ENCODE assay signal across 10 mouse cellular contexts in genomic region chr5:64365187-64366066, GRCm38 (mm10).
DNase-seq lines count a peak whose midpoint lies in the region; ATAC-seq and TF ChIP-seq lines count a peak whose summit lies in the region.
"Had no signal": no experiment of that assay in that cellular context is flagged by ENCODE, and none has a peak within 500 bp of the region (broad histone marks: within the 10 kb centered on the region; RNA-seq: fewer than 3 reads in every experiment).

No protein-coding gene starts in this region.

- CTCF ChIA-PET in Patski (lab: Charles Lee) = interaction anchor here (0.6 to 1.8 kb wide), 10 partner anchors 8 to 602 kb away, joined by 3 to 5 read pairs (median 4); no protein-coding TSS in a partner anchor

- H3K4me2 ChIP-seq in liver, embryonic 12.5 days = peak overlapping the region; percentile 29; the same call in 1 of the 2 replicates
- H3K4me2 ChIP-seq in liver, postnatal 0 days (ENCODE audit: low read depth, low read length) = no peak overlapping the region
- no peak overlapping the region for H3K4me2 ChIP-seq in limb, embryonic 14.5 days (replicated peaks; ENCODE audit: low read depth, low read length, severe bottlenecking)

- H3K36me3 ChIP-seq in liver, embryonic 12.5 days = no peaks in the 10 kb centered on the region
- no peaks in the 10 kb centered on the region for H3K36me3 ChIP-seq in liver, postnatal 0 days (replicated peaks; ENCODE audit: insufficient read depth, low read length)
- H3K36me3 ChIP-seq in limb, embryonic 14.5 days (ENCODE audit: control insufficient read depth, insufficient read depth, low read length) = no peaks in the 10 kb centered on the region

- no peak for TF ChIP-seq EP300 in liver, postnatal 0 days (IDR thresholded peaks at IDR 0.05; ENCODE audit: low read depth)

- DNase-seq in heart, adult 11 months = peak; percentile 91
- DNase-seq in heart, postnatal 4 days = no peak
- DNase-seq in liver, postnatal 0 days = no peak
- no peak for DNase-seq in Patski (ENCODE audit: low read depth, low spot score)
- DNase-seq in limb, embryonic 14.5 days (ENCODE audit: low spot score) = no peak
- no peak for DNase-seq in thymus, postnatal 25 days
- DNase-seq in ovary, postnatal 36 days (ENCODE audit: low spot score) = no peak
- DNase-seq: cerebellum, adult 8-10 months had no signal

- H3K9ac ChIP-seq in liver, embryonic 12.5 days = no peak overlapping the region
- H3K9ac ChIP-seq in liver, postnatal 0 days (replicated peaks) = no peak overlapping the region
- no peak overlapping the region for H3K9ac ChIP-seq in limb, embryonic 14.5 days (ENCODE audit: low read depth, low read length, severe bottlenecking)
- H3K9ac ChIP-seq: liver, embryonic 14.5 days had no signal

- ATAC-seq in liver, embryonic 12.5 days = no peak
- ATAC-seq in liver, postnatal 0 days = no peak
- peak; percentile 18 for ATAC-seq in Patski
- ATAC-seq in limb, embryonic 14.5 days (ENCODE audit: low FRiP score, low read depth) = no peak

- POLR2A ChIA-PET in Patski (lab: Charles Lee) = interaction anchor here (0.5 to 0.9 kb wide), 2 partner anchors 11 to 138 kb away, joined by 3 to 5 read pairs; no protein-coding TSS in a partner anchor

- in situ Hi-C loops in Patski (cut with MboI; ENCODE audit: low pct_unique_long_range_greater_than_20kb) = no loop called here

- no peak overlapping the region for H3K27ac ChIP-seq in liver, embryonic 12.5 days
- H3K27ac ChIP-seq in liver, postnatal 0 days (ENCODE audit: low read depth) = no peak overlapping the region
- peak overlapping the region; percentile 55; the same call in 1 of the 2 replicates for H3K27ac ChIP-seq in limb, embryonic 14.5 days (replicated peaks; ENCODE audit: low read depth, low read length)
- H3K27ac ChIP-seq: liver, embryonic 14.5 days had no signal

- no peak overlapping the region for H3K4me3 ChIP-seq in liver, embryonic 12.5 days
- H3K4me3 ChIP-seq in liver, postnatal 0 days (ENCODE audit: low read depth, low read length) = no peak overlapping the region
- H3K4me3 ChIP-seq in limb, embryonic 14.5 days (replicated peaks; ENCODE audit: low read length) = no peak overlapping the region

- no peaks in the 10 kb centered on the region for H3K27me3 ChIP-seq in liver, embryonic 12.5 days (replicated peaks)
- no peaks in the 10 kb centered on the region for H3K27me3 ChIP-seq in liver, postnatal 0 days (ENCODE audit: insufficient read depth, low read length)
- H3K27me3 ChIP-seq in Patski = no peaks in the 10 kb centered on the region
- no peaks in the 10 kb centered on the region for H3K27me3 ChIP-seq in limb, embryonic 14.5 days (ENCODE audit: control insufficient read depth, insufficient read depth, low read length)

- 72% methylated on average over 11 of the region's 11 CpGs for WGBS in liver, embryonic 12.5 days (ENCODE audit: insufficient replicate concordance)
- 66% methylated on average over 11 of the region's 11 CpGs for WGBS in liver, postnatal 0 days (ENCODE audit: insufficient replicate concordance)
- 69% methylated on average over 11 of the region's 11 CpGs for WGBS in limb, embryonic 14.5 days

- no peaks in the 10 kb centered on the region for H3K9me3 ChIP-seq in liver, embryonic 12.5 days (replicated peaks)
- no peaks in the 10 kb centered on the region for H3K9me3 ChIP-seq in liver, postnatal 0 days (ENCODE audit: low read length)
- H3K9me3 ChIP-seq in limb, embryonic 14.5 days (ENCODE audit: control insufficient read depth, low read length) = no peaks in the 10 kb centered on the region

- peaks cover 25% of the 10 kb centered on the region for H3K4me1 ChIP-seq in liver, embryonic 12.5 days
- peaks cover 16% of the 10 kb centered on the region for H3K4me1 ChIP-seq in liver, postnatal 0 days (ENCODE audit: insufficient read depth)
- peaks cover 38% of the 10 kb centered on the region for H3K4me1 ChIP-seq in limb, embryonic 14.5 days (ENCODE audit: control insufficient read depth, insufficient read depth, low read length)

- TF ChIP-seq CTCF in liver, postnatal 0 days (IDR thresholded peaks at IDR 0.05; ENCODE audit: low read depth) = no peak
- TF ChIP-seq CTCF in Patski (IDR thresholded peaks at IDR 0.05) = no peak

- TF ChIP-seq POLR2A in limb, embryonic 14.5 days (IDR thresholded peaks at IDR 0.05; ENCODE audit: borderline replicate concordance, extremely low read depth, insufficient read depth, insufficient read length) = no peak
